Comparison of ENCODE assay signal across 8 mouse cellular contexts in genomic region chr7:143068316-143068881, GRCm38 (mm10). TPM values are rescaled to one million over a fixed set of nuclear protein-coding genes. Genes with fewer than 3 reads are reported as not detected.
DNase-seq lines count a peak whose midpoint lies in the region; ATAC-seq and TF ChIP-seq lines count a peak whose summit lies in the region.

No protein-coding gene starts in this region.

- TF ChIP-seq POLR2A in MEL (IDR thresholded peaks at IDR 0.05; ENCODE audit: control insufficient read depth in 1 of 2, insufficient read depth in 1 of 2, low read depth in 1 of 2, low read length in 2 of 2, poor library complexity in 1 of 2): no peak
- no peak for TF ChIP-seq POLR2A in liver, adult 2 months (IDR thresholded peaks at IDR 0.05; ENCODE audit: extremely low read depth, insufficient read depth, low read length)

- TF ChIP-seq CTCF in MEL (IDR thresholded peaks at IDR 0.05 in 2 of 3, conservative IDR thresholded peaks at IDR 0.05 in 1 of 3; ENCODE audit: control insufficient read depth in 1 of 3, insufficient read depth in 1 of 3, low read depth in 2 of 3, low read length in 3 of 3, poor library complexity in 1 of 3, severe bottlenecking in 1 of 3): no peak
- TF ChIP-seq CTCF in liver, adult 2 months (IDR thresholded peaks at IDR 0.05; ENCODE audit: low read depth, low read length): no peak

- TF ChIP-seq RAD21 in MEL (IDR thresholded peaks at IDR 0.05; ENCODE audit: low read depth, low read length): peak; percentile 7; the same call in 1 of the 2 replicates

- H3K27me3 ChIP-seq in MEL (ENCODE audit: control insufficient read depth in 1 of 2, insufficient read depth in 2 of 2, low read length in 2 of 2): no peaks in the 10 kb centered on the region
- H3K27me3 ChIP-seq in heart, embryonic 15.5 days: no peaks in the 10 kb centered on the region
- no peaks in the 10 kb centered on the region for H3K27me3 ChIP-seq in liver, adult 2 months (ENCODE audit: control insufficient read depth, insufficient read depth, low read length)
- no peaks in the 10 kb centered on the region for H3K27me3 ChIP-seq in neural tube, embryonic 15.5 days (replicated peaks)

- no peaks in the 10 kb centered on the region for H3K9me3 ChIP-seq in MEL (replicated peaks; ENCODE audit: insufficient read depth, low read length)
- no peaks in the 10 kb centered on the region for H3K9me3 ChIP-seq in heart, embryonic 15.5 days (replicated peaks)
- no peaks in the 10 kb centered on the region for H3K9me3 ChIP-seq in neural tube, embryonic 15.5 days (replicated peaks)

- no peak for ATAC-seq in heart, embryonic 15.5 days (replicated peaks; ENCODE audit: insufficient number of reproducible peaks, insufficient read depth, low FRiP score, low read depth)
- peak; percentile 18 for ATAC-seq in neural tube, embryonic 15.5 days (ENCODE audit: low FRiP score)

- H3K4me1 ChIP-seq in MEL (ENCODE audit: control insufficient read depth in 1 of 2, insufficient read depth in 2 of 2, low read length in 2 of 2): peaks cover 0 to 17% of the 10 kb centered on the region in 2 experiments; a peak in 2 of 4 replicates
- peaks cover 24% of the 10 kb centered on the region for H3K4me1 ChIP-seq in heart, embryonic 15.5 days (replicated peaks)
- peaks cover 15% of the 10 kb centered on the region; the same call in 1 of the 2 replicates for H3K4me1 ChIP-seq in liver, adult 2 months (ENCODE audit: control insufficient read depth, insufficient read depth, low read length)
- H3K4me1 ChIP-seq in neural tube, embryonic 15.5 days: peaks cover 46% of the 10 kb centered on the region

- H3K36me3 ChIP-seq in MEL (ENCODE audit: control insufficient read depth in 1 of 2, insufficient read depth in 2 of 2, low read length in 2 of 2): peaks cover 0 to 6% of the 10 kb centered on the region in 2 experiments; a peak in 3 of 4 replicates
- peaks cover 49% of the 10 kb centered on the region for H3K36me3 ChIP-seq in heart, embryonic 15.5 days
- H3K36me3 ChIP-seq in liver, adult 2 months (ENCODE audit: control insufficient read depth, insufficient read depth, low read length): peaks cover 6% of the 10 kb centered on the region
- peaks cover 42% of the 10 kb centered on the region for H3K36me3 ChIP-seq in neural tube, embryonic 15.5 days

- peak overlapping the region; percentile 15 to 47 for H3K4me3 ChIP-seq in MEL (ENCODE audit: control insufficient read depth in 1 of 2, insufficient read depth in 1 of 2, low read depth in 2 of 2, low read length in 2 of 2)
- H3K4me3 ChIP-seq in heart, embryonic 15.5 days: peak overlapping the region; percentile 86
- H3K4me3 ChIP-seq in liver, adult 2 months (ENCODE audit: insufficient read depth, low read depth, low read length): no peak overlapping the region; the same call in 1 of the 2 replicates
- peak overlapping the region; percentile 83 for H3K4me3 ChIP-seq in neural tube, embryonic 15.5 days (replicated peaks)

- H3K27ac ChIP-seq in MEL (ENCODE audit: control insufficient read depth, low read depth, low read length): peak overlapping the region; percentile 88
- peak overlapping the region; percentile 92 for H3K27ac ChIP-seq in heart, embryonic 15.5 days
- peak overlapping the region; percentile 73 for H3K27ac ChIP-seq in liver, adult 2 months (replicated peaks; ENCODE audit: insufficient read depth, low read depth, low read length)
- H3K27ac ChIP-seq in neural tube, embryonic 15.5 days (replicated peaks): peak overlapping the region; percentile 93

- H3K79me2 ChIP-seq in MEL (ENCODE audit: control insufficient read depth, insufficient read depth, low read length, poor library complexity): peaks cover 15% of the 10 kb centered on the region
- no peaks in the 10 kb centered on the region for H3K79me2 ChIP-seq in liver, adult 2 months (ENCODE audit: control insufficient read depth, insufficient read depth, low read length)

- 48% methylated on average over 13 of the region's 13 CpGs for WGBS in heart, embryonic 15.5 days
- WGBS in liver, adult 2 months: 60% methylated on average over 13 of the region's 13 CpGs
- WGBS in neural tube, embryonic 15.5 days: 24% methylated on average over 13 of the region's 13 CpGs

- peak; percentile 71 for DNase-seq in layer of hippocampus, adult 11-12 months (ENCODE audit: low spot score)
- DNase-seq in layer of hippocampus, adult 8-10 months (ENCODE audit: low spot score in 2 of 2): no peak
- no peak for DNase-seq in MEL (ENCODE audit: low read depth, low spot score)
- DNase-seq in cerebellum, postnatal 14 days: peak; percentile 78 to 92
- DNase-seq in liver, adult 2 months (ENCODE audit: extremely low read depth, low read depth, low spot score): no peak
- DNase-seq in B cell, adult 2 months: no peak

- H3K9ac ChIP-seq in MEL (ENCODE audit: control insufficient read depth, low read depth, low read length, poor library complexity, severe bottlenecking): peak overlapping the region; percentile 74
- H3K9ac ChIP-seq in heart, embryonic 15.5 days: peak overlapping the region; percentile 30; the same call in 1 of the 2 replicates
- H3K9ac ChIP-seq in liver, adult 2 months (ENCODE audit: low read depth, low read length): peak overlapping the region; percentile 27
- peak overlapping the region; percentile 52 for H3K9ac ChIP-seq in neural tube, embryonic 15.5 days (replicated peaks)

- 0 out of 4 replicates have a peak, but pooled peaks of 1 of the 2 experiments have one; percentile 21 for TF ChIP-seq EP300 in MEL (IDR thresholded peaks at IDR 0.05; ENCODE audit: low read depth in 1 of 2, low read length in 2 of 2)

- peak overlapping the region; percentile 94 for H3K4me2 ChIP-seq in heart, embryonic 15.5 days
- H3K4me2 ChIP-seq in neural tube, embryonic 15.5 days: peak overlapping the region; percentile 66

TF ChIP-seq in MEL, 35 proteins besides CTCF, POLR2A, EP300 and RAD21:
- no peak; the same call in 1 of the 2 replicates for TF ChIP-seq ZMIZ1 (IDR thresholded peaks at IDR 0.05; ENCODE audit: low read depth, low read length)
- TF ChIP-seq NELFE (IDR thresholded peaks at IDR 0.05; ENCODE audit: low read depth, low read length): peak; percentile 65

RNA-seq across cellular contexts. Expression of gene Tssc4, which starts 0.7 kb away (rescaled TPM):
- total RNA-seq in layer of hippocampus, adult 8-10 months (2022): 10 to 100 TPM; 34.2 to 46.9 (median 38.5) TPM
- total RNA-seq in MEL (2012; rRNA removed): 63.9 and 76.9 TPM in 2 replicates
- 10 to 100 TPM in 1 of 2 experiments, not detected in 1; 75.6 TPM for polyA plus RNA-seq in MEL (2012; ENCODE audit: insufficient read depth in 1 of 2, insufficient read length in 2 of 2, low read depth in 1 of 2, low replicate concordance in 2 of 2, missing spikeins in 1 of 2)
- 45.7 and 66.2 TPM in 2 replicates for polyA plus RNA-seq in heart, embryonic 15.5 days (2015; fragmentation: Nextera tagmentation; extraction: Ambion mirVana)
- total RNA-seq in liver, adult 2 months (2014; rRNA removed): 11.9 and 13.4 TPM in 2 replicates
- polyA plus RNA-seq in liver, adult 2 months (2012; rRNA removed): 45.6 and 47.7 TPM in 2 replicates
- polyA plus RNA-seq in neural tube, embryonic 15.5 days (2015; fragmentation: Nextera tagmentation; extraction: Ambion mirVana): 92.9 and 94.5 TPM in 2 replicates

RNA-seq across cellular contexts. Expression of gene Cd81, which starts 15.9 kb away (rescaled TPM):
- 100 to 1,000 TPM; 413 to 631 (median 486) TPM for total RNA-seq in layer of hippocampus, adult 8-10 months (2022)
- total RNA-seq in MEL (2012; rRNA removed): 86.8 and 105 TPM in 2 replicates
- 100 to 1,000 TPM in 1 of 2 experiments, not detected in 1; 133 TPM for polyA plus RNA-seq in MEL (2012; ENCODE audit: insufficient read depth in 1 of 2, insufficient read length in 2 of 2, low read depth in 1 of 2, low replicate concordance in 2 of 2, missing spikeins in 1 of 2)
- polyA plus RNA-seq in heart, embryonic 15.5 days (2015; fragmentation: Nextera tagmentation; extraction: Ambion mirVana): 780 and 813 TPM in 2 replicates
- total RNA-seq in liver, adult 2 months (2014; rRNA removed): 363 and 420 TPM in 2 replicates
- polyA plus RNA-seq in liver, adult 2 months (2012; rRNA removed): 616 and 625 TPM in 2 replicates
- 493 and 522 TPM in 2 replicates for polyA plus RNA-seq in neural tube, embryonic 15.5 days (2015; fragmentation: Nextera tagmentation; extraction: Ambion mirVana)

RNA-seq across cellular contexts. Expression of gene Trpm5, which starts 26.0 kb away (rescaled TPM):
- under 1 TPM in 1 of 4 experiments, not detected in 3; 0.16 TPM for total RNA-seq in layer of hippocampus, adult 8-10 months (2022)
- total RNA-seq in MEL (2012; rRNA removed): 1.5 and 1.7 TPM in 2 replicates
- 1 to 10 TPM in 1 of 2 experiments, not detected in 1; 1.9 TPM for polyA plus RNA-seq in MEL (2012; ENCODE audit: insufficient read depth in 1 of 2, insufficient read length in 2 of 2, low read depth in 1 of 2, low replicate concordance in 2 of 2, missing spikeins in 1 of 2)
- 3.8 and 4.7 TPM in 2 replicates for polyA plus RNA-seq in heart, embryonic 15.5 days (2015; fragmentation: Nextera tagmentation; extraction: Ambion mirVana)
- under 0.01 and 0.07 TPM in 2 replicates for total RNA-seq in liver, adult 2 months (2014; rRNA removed)
- 0.02 TPM in 1 of 2 replicates, not detected in the other for polyA plus RNA-seq in liver, adult 2 months (2012; rRNA removed)
- 1.8 and 3.9 TPM in 2 replicates for polyA plus RNA-seq in neural tube, embryonic 15.5 days (2015; fragmentation: Nextera tagmentation; extraction: Ambion mirVana)

RNA-seq across cellular contexts. Expression of gene Kcnq1, which starts 37.8 kb away (rescaled TPM):
- total RNA-seq in layer of hippocampus, adult 8-10 months (2022): 1 to 10 TPM in 1 of 4 experiments, under 1 TPM in 3; 0.61 to 1.2 (median 0.83) TPM
- 0.85 and 0.96 TPM in 2 replicates for total RNA-seq in MEL (2012; rRNA removed)
- under 1 TPM in 1 of 2 experiments, not detected in 1; 0.63 TPM for polyA plus RNA-seq in MEL (2012; ENCODE audit: insufficient read depth in 1 of 2, insufficient read length in 2 of 2, low read depth in 1 of 2, low replicate concordance in 2 of 2, missing spikeins in 1 of 2)
- 25.8 and 27.5 TPM in 2 replicates for polyA plus RNA-seq in heart, embryonic 15.5 days (2015; fragmentation: Nextera tagmentation; extraction: Ambion mirVana)
- 1.3 and 3.4 TPM in 2 replicates for total RNA-seq in liver, adult 2 months (2014; rRNA removed)
- polyA plus RNA-seq in liver, adult 2 months (2012; rRNA removed): 0.91 and 2.5 TPM in 2 replicates
- polyA plus RNA-seq in neural tube, embryonic 15.5 days (2015; fragmentation: Nextera tagmentation; extraction: Ambion mirVana): 0.88 and 1.9 TPM in 2 replicates

Comparison
In these comparisons a context has a peak if more than half of its experiments do, and no peak if none do; other contexts are left out.
1. DNase-seq: peak in layer of hippocampus, adult 11-12 months (single experiment) and cerebellum, postnatal 14 days (2 of 2); none in layer of hippocampus, adult 8-10 months (0 of 2), MEL (single experiment), liver, adult 2 months (single experiment) and B cell, adult 2 months (0 of 2).
2. Peak in every context shown above with its lines, with median percentiles within 50 percentile points of each other: H3K27ac ChIP-seq and H3K9ac ChIP-seq.